Mouse (Mus musculus): ENCODE measurements around the gene Adora2a. TPM values are rescaled to one million over a fixed set of nuclear protein-coding genes. Genes with fewer than 3 reads are reported as not detected.
A peak's percentile ranks its signal among the peaks of the same experiment; 100 is the strongest.
"Not testable (repeated sequence)": the region's sequence is repeated elsewhere in the genome, so short reads cannot be mapped to it uniquely, and the experiment has no call there.

Adora2a gene
- polyA plus RNA-seq, 1 experiment from 2014 or later, result 2.2 TPM

DNA sequence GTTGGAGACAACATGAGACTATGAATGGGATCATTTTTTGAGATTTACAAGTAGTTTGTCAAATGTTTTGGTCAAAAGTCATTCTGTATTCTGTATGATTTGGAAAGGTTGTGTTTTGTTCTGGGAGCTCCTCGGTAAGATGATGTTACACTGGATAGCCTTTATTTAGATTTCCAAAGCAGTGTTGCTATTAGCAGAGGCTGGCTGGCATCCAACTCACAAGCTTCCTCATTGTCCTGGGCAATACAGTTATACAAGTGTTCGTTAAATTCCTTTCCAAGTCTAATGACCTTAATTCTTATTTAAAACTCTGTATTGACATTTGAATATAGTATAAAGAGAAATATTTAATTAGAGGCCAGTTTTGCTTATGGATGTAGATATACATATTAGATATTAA is 28.6 kb downstream of the Adora2a start:
- H3K9ac ChIP-seq (replicated peaks), result no peak overlapping the region
- H3K4me3 ChIP-seq (replicated peaks), result no peak overlapping the region
- ATAC-seq (ENCODE audit: insufficient number of reproducible peaks, insufficient read depth, low FRiP score, low TSS enrichment, low read depth), result no peak
- peaks cover 5% of the 10 kb centered on the region; the same call in 1 of the 2 replicates for H3K9me3 ChIP-seq
- H3K36me3 ChIP-seq, result no peaks in the 10 kb centered on the region
- H3K4me1 ChIP-seq (replicated peaks), result no peaks in the 10 kb centered on the region
- 79% methylated on average over 2 of the region's 2 CpGs for WGBS
- H3K27me3 ChIP-seq, result no peaks in the 10 kb centered on the region
- H3K4me2 ChIP-seq, result no peak overlapping the region
- H3K27ac ChIP-seq, result no peak overlapping the region

DNA sequence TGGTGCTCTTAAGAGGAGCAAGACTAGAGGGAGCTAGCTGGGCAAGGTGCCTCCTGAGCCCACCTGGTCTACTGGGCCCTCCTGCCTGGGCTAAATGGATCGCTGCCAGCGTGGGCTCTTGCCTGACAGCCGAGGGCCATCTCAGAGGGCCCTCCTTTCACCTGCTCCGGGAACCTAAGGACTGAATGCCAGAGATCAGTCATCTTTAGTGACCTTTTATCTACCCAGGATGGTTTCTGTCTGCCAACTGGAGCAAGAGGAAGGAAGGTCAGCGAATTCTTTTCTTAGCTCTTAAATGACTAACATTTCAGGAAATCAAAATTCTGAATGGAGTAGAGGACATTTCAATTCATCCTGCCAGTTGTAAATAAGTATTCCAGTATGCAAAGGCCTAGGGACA is 33.9 kb downstream of the Adora2a start:
- H3K27me3 ChIP-seq, result no peaks in the 10 kb centered on the region
- H3K27ac ChIP-seq, result no peak overlapping the region
- H3K9me3 ChIP-seq, result peaks cover 5% of the 10 kb centered on the region; the same call in 1 of the 2 replicates
- no peak for ATAC-seq (ENCODE audit: insufficient number of reproducible peaks, insufficient read depth, low FRiP score, low TSS enrichment, low read depth)
- no peaks in the 10 kb centered on the region for H3K36me3 ChIP-seq
- no peak overlapping the region for H3K4me2 ChIP-seq
- 84% methylated on average over 5 of the region's 5 CpGs for WGBS
- H3K9ac ChIP-seq (replicated peaks), result no peak overlapping the region
- H3K4me1 ChIP-seq (replicated peaks), result no peaks in the 10 kb centered on the region
- no peak overlapping the region for H3K4me3 ChIP-seq (replicated peaks)

GRCm38 (mm10) chr10:75352541-75352940 is 35.9 kb downstream of the Adora2a start:
- Histone ChIP-seq H3K27ac (no peak overlapping the region), H3K36me3 (no peaks in the 10 kb centered on the region), H3K27me3 (no peaks in the 10 kb centered on the region), H3K9ac (replicated peaks) (no peak overlapping the region), H3K4me2 (no peak overlapping the region), H3K4me1 (replicated peaks) (no peaks in the 10 kb centered on the region), H3K9me3 (no peaks in the 10 kb centered on the region), H3K4me3 (replicated peaks) (no peak overlapping the region)
- WGBS, result 95% methylated on average over 12 of the region's 12 CpGs
- ATAC-seq (ENCODE audit: insufficient number of reproducible peaks, insufficient read depth, low FRiP score, low TSS enrichment, low read depth), result no peak

DNA sequence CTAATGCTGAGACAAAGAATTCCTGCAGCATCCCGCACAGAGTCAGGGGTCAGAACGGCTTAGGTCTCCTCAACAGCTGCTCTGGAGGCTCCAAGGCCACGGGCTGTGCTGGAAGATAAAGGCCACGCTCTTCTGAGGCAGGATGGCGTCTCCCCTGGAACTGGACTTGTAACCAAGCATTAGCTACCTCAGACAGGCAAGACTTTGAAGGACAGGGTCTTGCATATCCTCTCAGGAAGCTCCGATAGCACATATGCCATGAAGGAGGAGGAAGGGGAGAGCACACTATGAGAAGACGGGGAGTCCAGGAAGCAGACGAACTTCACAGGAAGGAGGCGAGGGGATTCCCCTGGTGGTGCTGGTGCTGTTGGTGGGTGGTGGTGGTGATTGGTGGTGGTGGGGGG is 37.2 kb downstream of the Adora2a start:
- WGBS, result 77% methylated on average over 9 of the region's 9 CpGs
- H3K4me1 ChIP-seq (replicated peaks); H3K9me3 ChIP-seq; ATAC-seq (ENCODE audit: insufficient number of reproducible peaks, insufficient read depth, low FRiP score, low TSS enrichment, low read depth); H3K9ac ChIP-seq (replicated peaks); H3K4me3 ChIP-seq (replicated peaks); H3K27ac ChIP-seq; H3K36me3 ChIP-seq; H3K4me2 ChIP-seq; H3K27me3 ChIP-seq: not testable (repeated sequence)

DNA sequence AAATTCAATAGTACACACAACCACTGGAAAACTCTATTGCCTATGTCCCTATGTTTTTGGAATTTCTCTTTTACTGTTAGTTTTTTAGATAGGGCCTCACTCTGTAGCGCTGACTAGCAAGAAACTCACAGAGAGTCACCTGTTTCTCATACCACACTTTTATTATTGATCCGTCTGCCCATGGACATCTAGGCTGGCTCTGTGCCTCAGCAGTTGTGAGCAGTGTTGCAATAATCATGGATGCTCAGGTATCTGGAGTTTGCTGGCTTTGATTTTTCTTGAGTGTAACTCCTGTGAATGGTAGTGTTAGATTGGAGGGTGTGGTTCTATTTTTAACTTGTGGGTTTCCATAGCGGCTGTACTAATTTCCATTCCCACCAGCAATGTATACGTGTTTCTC is 38.7 kb downstream of the Adora2a start:
- Histone ChIP-seq H3K4me1 (replicated peaks) (no peaks in the 10 kb centered on the region), H3K27me3 (no peaks in the 10 kb centered on the region), H3K27ac (no peak overlapping the region), H3K4me3 (replicated peaks) (no peak overlapping the region), H3K9me3 (no peaks in the 10 kb centered on the region), H3K9ac (replicated peaks) (no peak overlapping the region), H3K4me2 (no peak overlapping the region), H3K36me3 (no peaks in the 10 kb centered on the region)
- WGBS, result 59% methylated on average over 4 of the region's 4 CpGs
- no peak for ATAC-seq (ENCODE audit: insufficient number of reproducible peaks, insufficient read depth, low FRiP score, low TSS enrichment, low read depth)

DNA sequence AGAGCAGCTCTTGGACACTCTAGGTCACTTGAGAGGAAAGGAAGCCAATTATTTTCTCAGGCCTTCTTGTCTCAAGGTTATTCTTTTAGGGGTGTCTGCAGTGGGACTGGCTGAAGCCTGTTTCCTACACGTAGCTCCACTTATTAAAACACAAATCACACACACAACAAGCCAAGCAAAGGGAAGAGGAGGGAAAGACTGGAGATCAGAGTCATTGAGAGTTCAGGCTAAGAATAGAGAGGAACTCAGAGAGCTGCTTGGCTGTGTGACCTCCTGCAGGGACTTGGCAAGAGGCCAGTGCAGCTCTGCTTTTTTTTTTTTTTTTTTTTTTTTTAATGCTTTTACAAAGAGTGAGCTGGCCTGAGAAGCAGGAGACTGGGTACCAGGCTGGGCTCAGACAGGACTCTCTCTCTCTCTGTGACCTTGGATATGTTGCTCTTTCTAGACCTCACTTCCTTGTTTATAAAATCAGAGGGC is 47.6 kb downstream of the Adora2a start:
- not testable (repeated sequence) for H3K9me3 ChIP-seq; H3K9ac ChIP-seq (replicated peaks); H3K4me2 ChIP-seq; H3K36me3 ChIP-seq; H3K27ac ChIP-seq; H3K27me3 ChIP-seq; H3K4me3 ChIP-seq (replicated peaks); H3K4me1 ChIP-seq (replicated peaks)
- WGBS, result 39% methylated on average over 1 of the region's 1 CpGs
- ATAC-seq (ENCODE audit: insufficient number of reproducible peaks, insufficient read depth, low FRiP score, low TSS enrichment, low read depth), result peak; percentile 31; the same call in 1 of the 2 replicates

- 81% methylated on average over 9 of the region's 9 CpGs for WGBS
- H3K4me3 ChIP-seq (replicated peaks), result no peak overlapping the region
- no peak overlapping the region for H3K9ac ChIP-seq (replicated peaks)
- no peaks in the 10 kb centered on the region for H3K36me3 ChIP-seq
- no peak overlapping the region for H3K27ac ChIP-seq
- H3K9me3 ChIP-seq, result no peaks in the 10 kb centered on the region
- H3K4me1 ChIP-seq (replicated peaks), result peaks cover 4% of the 10 kb centered on the region; the same call in 1 of the 2 replicates
- H3K4me2 ChIP-seq, result no peak overlapping the region
- no peak for ATAC-seq (ENCODE audit: insufficient number of reproducible peaks, insufficient read depth, low FRiP score, low TSS enrichment, low read depth)
- no peaks in the 10 kb centered on the region for H3K27me3 ChIP-seq
Measured at GRCm38 (mm10) chr10:75364796-75365195, 48.1 kb downstream of the Adora2a start.

GRCm38 (mm10) chr10:75365231-75365633 is 48.6 kb downstream of the Adora2a start:
- H3K4me2 ChIP-seq, result peak overlapping the region; percentile 23; the same call in 1 of the 2 replicates
- peaks cover 4% of the 10 kb centered on the region; the same call in 1 of the 2 replicates for H3K4me1 ChIP-seq (replicated peaks)
- ATAC-seq (ENCODE audit: insufficient number of reproducible peaks, insufficient read depth, low FRiP score, low TSS enrichment, low read depth), result no peak
- H3K4me3 ChIP-seq (replicated peaks), result peak overlapping the region; percentile 21
- WGBS, result 45% methylated on average over 6 of the region's 6 CpGs
- no peaks in the 10 kb centered on the region for H3K27me3 ChIP-seq
- H3K9ac ChIP-seq (replicated peaks), result no peak overlapping the region
- H3K9me3 ChIP-seq, result no peaks in the 10 kb centered on the region
- H3K36me3 ChIP-seq, result no peaks in the 10 kb centered on the region
- no peak overlapping the region for H3K27ac ChIP-seq

DNA sequence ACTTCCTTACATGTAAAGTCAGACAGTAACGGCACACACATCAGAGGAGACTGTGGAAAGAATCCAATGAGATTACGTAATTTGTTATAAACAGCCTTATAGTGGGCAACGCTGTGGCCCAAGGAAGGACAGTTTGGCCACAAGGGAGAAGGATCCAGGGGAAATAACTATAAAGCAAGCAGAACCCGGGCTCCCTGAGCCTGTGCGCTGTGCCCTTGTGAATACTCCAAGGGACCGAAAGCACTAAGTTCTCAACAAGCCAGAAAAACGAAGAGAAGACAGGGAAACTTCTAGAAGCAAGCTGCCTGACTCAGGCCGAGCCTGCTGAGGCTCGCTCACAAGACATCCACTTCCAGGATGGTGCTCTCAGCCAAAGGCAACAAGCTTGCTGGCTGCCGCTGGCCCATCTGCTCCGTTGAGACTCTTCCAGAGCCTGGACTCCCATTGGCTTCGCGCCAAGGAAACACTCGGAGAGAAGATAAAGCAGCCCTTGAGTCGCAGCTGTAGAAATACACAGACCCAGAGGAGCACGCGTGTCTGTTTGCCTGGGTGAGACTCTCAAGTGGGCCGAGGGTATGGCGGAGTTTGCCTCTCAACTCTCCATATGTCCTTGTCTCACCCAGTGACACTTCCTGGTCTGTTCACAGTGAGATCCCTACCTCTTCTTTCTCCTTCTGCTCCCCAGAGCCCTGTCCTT is 57.1 kb downstream of the Adora2a start:
- H3K4me1 ChIP-seq (replicated peaks); ATAC-seq (ENCODE audit: insufficient number of reproducible peaks, insufficient read depth, low FRiP score, low TSS enrichment, low read depth); H3K9me3 ChIP-seq; H3K27ac ChIP-seq; H3K9ac ChIP-seq (replicated peaks); H3K4me2 ChIP-seq; H3K4me3 ChIP-seq (replicated peaks); H3K36me3 ChIP-seq; H3K27me3 ChIP-seq: not testable (repeated sequence)
- WGBS, result 85% methylated on average over 16 of the region's 19 CpGs

DNA sequence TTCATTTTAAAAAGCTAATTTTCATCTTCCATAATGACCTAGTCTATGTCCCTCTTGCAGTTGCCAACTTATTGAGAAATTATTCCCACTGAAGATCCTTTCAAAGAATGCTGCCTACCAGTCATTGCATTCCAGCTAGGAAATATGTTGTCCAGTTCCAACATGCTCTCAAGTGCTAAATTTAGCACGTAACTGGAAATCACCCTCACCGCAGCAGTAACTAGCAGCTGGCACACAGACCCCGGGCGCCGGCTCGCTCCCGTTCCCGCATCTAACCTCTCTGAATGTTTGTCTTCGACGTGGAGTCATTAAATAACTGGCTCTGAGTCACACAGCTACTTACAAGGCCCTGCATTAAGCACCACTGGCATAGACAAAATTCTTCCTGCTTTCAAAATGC is 62.0 kb downstream of the Adora2a start:
- ATAC-seq (ENCODE audit: insufficient number of reproducible peaks, insufficient read depth, low FRiP score, low TSS enrichment, low read depth), result no peak
- Histone ChIP-seq H3K9me3 (no peaks in the 10 kb centered on the region), H3K27ac (no peak overlapping the region), H3K36me3 (no peaks in the 10 kb centered on the region), H3K4me2 (no peak overlapping the region), H3K4me1 (replicated peaks) (no peaks in the 10 kb centered on the region), H3K4me3 (replicated peaks) (no peak overlapping the region), H3K9ac (replicated peaks) (no peak overlapping the region), H3K27me3 (no peaks in the 10 kb centered on the region)
- 82% methylated on average over 10 of the region's 10 CpGs for WGBS
